Mouse (Mus musculus) kidney, postnatal 4 days (tissue): ENCODE data around the gene Sh3glb2.

Experiments
- DNase-seq, 2 experiments: peaks; one replicate each; pipeline ENCODE4 v3.0.0; 2021; ENCODE audit warnings: mixed read lengths in 2 of 2

The Sh3glb2 gene

DNA sequence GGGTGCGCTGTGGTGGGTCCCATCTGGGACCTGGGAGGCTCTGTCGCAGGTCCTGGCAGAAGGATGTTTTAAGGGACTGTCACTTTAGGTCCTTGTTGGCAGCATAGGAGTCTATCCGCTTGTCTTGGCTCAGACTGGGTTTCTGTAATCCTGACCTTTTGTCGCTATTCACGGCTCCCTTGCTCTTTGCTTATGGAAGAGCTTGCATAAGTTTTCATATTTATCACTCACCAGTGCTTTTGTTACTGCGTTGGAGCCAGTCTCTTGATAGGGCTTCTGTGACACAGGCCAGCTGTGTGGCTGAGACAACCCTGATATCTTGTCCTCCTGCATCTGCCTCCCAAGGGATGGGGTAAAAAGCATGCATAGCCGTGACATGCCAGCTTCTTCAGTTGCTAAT, 20.2 kb upstream of the Sh3glb2 start:
- DNase-seq = no peak

DNA sequence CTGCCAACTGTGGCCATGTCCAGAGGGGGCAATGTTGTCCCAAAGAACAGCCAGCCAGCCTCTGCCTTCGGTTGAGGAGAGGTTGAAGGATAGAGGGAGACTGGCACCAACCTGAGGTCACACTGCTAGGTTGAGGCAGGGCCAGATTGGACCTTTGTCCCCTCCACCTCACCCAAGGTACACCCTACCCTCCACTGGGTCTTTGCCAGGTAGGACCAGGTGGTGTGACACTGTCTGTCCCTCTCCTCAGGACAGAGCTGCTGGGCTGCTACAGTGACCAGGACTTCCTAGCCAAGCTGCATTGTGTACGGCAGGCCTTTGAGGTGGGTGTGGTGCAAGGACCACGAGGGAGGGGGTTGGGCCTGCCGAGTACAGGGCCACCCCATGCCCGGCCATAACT, 18.6 kb upstream of the Sh3glb2 start:
- no peak for DNase-seq

DNA sequence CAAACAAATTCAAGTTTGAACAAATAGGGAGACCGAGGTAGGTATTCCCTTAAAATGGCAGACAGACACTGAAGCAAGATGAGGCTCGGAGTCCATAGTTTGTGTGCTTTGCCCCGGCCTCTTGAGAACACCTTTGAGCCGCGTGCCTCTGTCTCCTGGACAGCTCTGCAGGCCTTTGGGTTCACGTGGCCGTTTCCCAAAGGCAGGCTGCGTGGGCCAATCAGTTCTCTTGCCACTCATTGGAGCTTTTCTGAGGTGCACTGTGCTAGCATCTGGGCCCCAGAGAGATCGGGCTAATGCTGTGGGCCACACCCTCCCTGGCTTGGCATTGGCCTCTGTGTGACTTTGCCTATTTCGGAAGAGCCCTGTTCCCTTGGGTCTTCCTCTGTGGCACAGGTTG, 16.8 kb upstream of the Sh3glb2 start:
- no peak for DNase-seq

DNA sequence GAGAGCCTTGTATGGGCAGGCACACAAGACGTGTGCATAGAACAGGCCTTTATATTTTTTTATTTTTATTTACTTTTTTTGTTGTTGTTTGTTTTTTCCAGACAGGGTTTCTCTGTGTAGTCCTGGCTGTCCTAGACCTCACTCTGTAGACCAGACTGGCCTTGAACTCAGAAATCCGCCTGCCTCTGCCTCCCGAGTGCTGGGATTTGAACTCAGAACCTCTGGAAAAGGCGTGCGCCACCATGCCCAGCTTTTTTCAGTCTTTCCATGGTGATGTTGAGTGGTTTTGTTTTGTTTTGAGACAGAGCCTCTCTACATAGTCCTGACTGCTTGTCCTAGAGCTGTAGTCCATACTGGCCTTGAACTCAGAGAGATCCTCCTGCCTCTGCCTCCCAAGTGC, 13.6 kb upstream of the Sh3glb2 start:
- no peak for DNase-seq

DNA sequence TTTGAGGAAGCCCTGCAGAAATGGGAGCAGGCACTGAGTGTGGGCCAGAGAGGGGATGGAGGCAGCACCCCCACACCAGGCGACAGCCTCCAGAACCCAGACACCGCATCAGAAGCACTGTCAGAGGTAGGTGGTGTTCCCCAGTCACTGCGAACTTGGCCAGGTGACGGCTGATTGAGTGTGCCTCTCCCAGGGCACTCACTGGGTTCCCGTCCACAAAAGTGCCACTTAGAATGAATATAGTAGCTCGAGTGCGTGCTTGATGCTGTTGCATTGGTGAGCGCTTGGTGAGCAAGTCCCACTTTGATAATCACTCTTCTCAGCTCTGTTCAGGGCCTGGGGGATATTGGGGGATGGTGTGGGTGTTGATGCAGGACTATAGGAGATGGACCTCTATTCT, 12.4 kb upstream of the Sh3glb2 start:
- no peak for DNase-seq

DNA sequence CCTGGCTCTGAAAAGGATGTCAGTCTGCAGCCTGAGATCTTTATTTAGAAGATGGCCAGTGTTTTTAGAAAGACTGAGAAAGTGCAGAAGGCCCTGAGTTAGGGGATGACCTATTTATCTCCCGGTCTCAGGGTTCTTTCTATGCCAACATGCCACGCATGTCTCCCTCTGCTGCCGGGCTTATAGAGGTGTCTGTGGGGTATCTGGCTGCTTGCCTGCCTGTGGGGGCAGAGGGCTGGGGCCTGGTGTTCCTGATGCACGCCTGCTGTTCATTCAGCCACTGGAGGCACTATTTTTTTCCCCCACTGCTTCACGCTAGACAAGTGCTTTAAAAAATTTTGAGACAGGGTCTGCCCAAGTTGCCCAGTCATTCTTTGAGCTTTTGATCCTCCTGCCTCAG, 7.1 kb upstream of the Sh3glb2 start:
- DNase-seq = peak in 1 of 2 experiments; percentile 38

DNA sequence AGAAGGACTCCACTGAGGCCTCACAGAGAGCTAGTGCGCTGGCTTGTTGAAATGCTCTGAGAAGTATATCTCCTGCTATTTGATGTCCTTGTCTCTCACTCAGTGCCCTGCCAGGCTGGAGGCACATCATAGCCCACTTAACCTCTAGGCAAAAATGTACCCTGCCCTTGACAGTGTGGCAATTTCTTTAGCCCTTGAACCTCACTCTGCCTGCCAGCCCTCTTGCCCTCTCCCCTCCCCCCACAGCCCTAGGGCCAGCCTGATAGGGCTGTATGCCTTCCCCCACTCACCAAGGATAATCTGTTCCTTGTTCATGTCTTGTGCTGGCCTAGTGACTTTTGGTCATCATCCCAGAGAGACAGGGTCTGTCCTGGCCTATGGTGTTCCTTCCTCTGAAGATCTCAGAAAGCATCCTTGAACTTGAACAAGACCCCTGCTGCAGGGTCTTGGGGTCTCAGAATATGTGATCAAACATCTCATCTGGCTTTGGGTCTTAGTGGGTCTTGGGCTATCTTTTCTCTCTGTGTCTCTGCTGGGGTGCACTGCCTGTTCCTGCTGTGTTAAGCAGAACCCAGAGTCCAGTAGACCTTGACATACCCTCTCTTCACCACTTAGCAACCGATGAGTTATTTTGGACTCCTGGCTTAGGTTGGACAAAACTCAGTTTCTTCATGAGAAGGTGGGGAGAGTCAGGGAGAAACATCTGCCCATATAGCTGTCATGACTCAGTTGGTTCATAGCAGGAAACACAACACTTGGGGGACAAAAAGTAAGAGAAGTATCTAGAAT, 6.3 kb upstream of the Sh3glb2 start:
- no peak for DNase-seq

DNA sequence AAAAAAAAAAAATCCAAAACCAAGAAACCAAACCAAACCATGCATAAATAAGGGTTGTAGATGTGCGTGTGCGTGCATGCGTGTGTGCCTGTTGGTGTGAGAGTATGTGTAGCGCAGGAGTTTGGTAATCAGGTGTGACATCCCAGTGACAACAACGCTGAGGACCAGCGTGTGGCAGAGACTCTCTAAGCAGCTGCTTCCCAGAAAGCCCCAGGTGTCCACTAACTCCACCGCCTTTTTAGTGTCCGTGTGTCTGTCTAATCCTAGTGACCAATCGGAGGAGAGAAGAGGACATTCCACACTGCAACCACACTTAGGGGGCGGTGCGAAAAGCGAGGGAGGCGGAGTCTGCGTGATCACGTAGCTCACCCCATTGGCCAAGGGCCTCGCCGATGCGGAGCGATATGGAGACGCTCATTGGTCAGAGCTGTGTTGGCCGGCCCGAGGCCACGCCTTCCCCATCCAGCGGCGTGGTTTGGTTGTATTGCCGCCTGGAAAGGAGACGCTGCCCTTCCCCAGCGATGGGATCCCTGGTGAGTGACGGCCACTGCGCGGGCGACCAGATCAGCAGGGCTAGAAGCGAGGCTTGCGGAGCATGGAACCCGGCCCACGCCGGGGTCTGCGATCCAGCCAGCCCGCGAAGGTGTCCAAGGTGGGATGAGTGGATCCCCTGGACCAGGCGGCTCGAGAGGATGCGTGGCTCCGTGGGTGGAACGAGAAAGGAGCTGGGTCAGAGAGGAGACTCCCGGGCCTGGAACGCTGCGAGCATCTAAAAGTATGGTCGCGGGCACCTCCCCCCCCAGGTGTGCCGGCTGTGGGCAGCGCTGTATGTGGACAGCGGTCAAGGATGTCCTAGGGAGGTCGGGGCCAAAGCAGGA, 4.9 kb upstream of the Sh3glb2 start, which contains the start of gene Miga2:
Gene Miga2 (plus strand): TSS at position 461 of the 878 bp plus-strand sequence.
- DNase-seq = peak; percentile 99

DNA sequence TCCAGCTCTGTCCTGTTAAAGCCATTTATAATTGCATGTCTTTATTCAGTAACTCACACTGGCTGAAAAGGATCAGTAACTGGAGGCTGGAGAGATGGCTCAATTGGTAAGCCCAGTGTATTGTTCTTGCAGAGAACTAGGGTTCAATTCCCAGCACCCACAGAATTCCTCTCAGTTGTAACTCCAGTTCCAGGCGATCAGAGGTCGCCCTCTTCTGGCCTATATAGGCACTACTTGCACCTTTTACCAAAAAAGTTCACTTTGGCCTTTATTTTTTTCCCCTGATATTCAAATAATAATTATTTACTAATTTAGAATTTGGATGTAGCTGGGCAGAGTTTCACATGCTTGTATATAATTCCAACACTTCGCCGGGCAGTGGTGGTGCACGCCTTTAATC, 3.7 kb upstream of the Sh3glb2 start:
- DNase-seq = no peak

DNA sequence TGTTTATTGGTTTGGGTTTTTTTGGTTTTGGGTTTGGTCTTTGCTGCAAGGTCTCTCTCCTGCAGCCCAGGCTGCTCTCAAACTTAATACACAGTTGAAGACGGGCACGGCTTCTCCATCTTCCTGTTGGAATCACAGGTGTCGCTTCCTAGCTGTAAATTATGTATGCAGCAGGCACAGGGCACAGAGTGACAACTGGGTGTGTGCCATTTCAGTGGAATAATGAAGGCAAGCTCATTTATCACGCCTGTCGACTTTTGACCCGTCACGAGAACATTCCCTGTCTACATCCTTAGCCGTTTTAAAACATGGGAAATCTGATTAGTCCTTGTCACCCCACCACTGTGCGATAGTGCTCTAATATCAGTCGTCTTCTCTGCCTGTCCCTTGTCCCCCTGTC, 1.5 kb upstream of the Sh3glb2 start:
- no peak for DNase-seq

DNA sequence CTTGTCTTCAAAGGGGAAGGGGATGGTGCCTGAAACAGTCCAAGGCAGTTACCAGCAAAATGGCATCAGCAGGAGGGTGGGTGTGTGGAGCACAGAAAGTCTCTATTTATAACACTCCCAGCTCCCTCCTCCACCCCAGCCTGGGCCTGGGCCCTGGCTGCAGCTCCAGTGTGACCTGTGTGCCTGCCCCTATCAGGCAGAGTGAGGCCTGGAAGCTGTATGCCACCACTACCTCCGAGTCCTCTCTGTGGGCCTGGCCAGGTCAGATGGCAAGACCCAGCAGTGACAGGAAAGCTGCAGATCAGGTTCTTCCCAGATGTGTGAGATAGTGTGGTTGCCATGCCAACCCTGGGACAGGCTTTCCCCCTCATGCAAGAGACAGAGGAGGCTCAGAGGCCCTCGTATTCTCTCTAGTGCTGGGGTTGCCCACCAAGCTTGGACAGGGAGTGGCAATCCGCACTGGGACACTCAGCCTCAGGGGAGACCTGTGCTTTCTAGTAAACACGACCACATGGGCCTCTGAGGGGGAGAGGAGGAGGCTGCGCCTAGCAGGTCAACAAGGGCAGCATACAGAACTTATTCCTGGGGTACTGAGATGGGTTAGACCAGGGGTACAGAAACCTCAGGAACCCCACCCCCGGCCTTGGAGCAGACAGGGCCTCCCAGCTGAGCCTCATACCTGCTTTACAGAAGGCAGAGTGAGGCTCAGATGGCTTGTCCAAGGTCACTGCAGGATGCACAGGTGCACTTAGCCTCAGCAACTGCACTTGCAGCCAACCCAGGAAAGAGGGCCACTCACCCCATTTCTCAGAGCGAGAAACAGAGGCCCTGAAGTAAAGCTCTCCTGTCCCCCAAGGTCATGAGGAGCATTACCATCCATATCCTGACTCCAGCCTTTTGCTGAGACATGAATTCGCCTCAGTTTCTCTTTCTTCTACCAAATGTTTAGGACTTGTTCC, 1.3 kb downstream of the Sh3glb2 start:
- DNase-seq = peak in 1 of 2 experiments; percentile 27

DNA sequence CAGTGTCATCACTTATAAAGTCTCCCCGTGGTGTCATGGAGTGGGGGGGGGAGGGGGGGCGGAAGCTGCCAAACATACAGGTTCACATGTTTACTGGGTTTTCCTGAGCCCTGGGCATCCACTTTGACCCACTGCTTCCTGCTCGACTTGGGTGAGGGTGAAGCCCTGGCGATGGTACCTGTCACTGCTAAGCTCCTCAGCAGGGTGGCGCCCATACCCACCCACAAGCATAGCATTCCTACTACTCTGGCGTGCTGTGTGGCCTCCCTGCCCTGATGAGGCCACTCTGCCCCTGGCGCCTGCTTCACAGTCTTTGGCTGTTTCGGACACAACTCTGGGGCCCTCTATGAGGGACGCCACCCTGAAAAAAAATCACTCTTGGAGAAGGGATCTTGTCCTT, 2.2 kb downstream of the Sh3glb2 start:
- no peak for DNase-seq

DNA sequence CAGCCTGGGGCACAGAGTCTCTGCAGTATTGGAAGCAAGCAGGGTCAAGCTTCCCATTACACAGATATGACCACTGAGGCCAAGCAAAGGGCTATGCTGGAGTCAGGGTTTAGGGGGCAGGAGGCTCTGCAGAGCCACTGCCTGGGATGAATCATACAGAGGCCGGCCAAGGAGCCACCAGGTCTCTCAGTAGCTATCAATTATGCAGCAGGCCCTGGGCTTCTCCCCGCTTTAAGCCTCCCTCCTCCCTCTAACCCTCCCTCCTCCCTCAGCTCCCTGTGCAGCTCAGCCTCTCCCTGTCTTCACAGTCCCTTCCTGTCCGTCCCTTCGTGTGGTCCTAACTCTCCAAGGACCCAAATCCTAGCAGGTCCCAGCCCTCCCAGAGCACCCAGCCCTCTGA, 2.9 kb downstream of the Sh3glb2 start:
- no peak for DNase-seq

DNA sequence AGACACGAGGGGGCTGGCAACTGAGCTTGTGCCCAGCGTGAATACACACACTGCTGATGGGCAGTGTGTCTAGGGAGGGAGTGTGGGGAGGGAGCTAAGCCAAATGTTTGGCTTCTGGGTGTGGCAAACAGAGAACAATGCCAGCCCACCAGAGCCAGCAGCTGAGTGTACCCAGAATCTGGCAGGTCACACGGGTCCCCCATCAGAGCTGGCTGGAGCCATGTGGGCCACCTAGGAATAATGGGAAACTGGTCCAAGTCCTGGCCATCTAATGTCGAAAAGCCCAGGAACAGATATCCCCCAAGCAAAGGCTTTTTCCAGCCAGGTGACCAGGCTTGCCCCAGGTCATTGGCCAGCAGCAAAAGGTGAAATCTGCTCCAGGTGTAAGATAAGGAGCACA, 3.3 kb downstream of the Sh3glb2 start:
- DNase-seq = no peak

DNA sequence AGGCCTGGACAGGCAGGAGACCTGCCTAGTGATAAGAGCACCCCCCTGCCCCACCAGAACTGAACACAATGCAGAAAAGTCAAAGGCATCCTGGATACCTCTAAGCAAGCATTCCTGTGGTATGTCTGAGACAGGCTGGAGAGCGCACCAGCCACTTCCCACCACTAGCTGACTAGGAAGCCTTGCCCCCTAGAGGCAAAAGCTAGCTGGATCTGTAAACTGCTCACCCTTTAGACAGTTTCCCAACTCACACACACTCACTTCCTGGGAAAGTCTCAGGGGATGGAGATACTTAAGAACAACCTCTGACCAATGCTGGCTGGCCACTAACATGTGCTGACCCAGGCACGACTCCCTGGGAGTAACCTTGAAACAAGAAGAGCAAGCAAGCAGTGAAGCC, 8.0 kb downstream of the Sh3glb2 start:
- DNase-seq = peak in 1 of 2 experiments; percentile 37

DNA sequence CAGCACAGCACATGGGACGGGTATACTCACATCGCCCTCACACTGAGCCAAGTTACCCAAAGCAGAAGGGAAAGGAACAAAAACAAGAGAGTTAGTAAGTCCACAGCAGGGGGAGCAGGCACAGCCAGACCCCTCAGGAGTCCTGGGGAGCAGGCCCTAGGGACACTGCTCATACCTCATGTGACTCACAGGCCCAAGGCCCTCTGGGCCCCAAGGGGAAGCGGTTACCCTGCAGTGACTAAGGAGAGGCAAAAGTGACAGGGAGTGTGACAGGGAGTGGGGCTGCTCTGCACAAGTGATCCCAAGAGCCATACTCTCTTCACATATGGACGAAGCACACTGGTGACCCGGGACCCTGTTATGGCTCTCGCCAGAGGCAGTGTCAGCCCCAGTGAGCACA, 9.9 kb downstream of the Sh3glb2 start:
- DNase-seq = no peak

DNA sequence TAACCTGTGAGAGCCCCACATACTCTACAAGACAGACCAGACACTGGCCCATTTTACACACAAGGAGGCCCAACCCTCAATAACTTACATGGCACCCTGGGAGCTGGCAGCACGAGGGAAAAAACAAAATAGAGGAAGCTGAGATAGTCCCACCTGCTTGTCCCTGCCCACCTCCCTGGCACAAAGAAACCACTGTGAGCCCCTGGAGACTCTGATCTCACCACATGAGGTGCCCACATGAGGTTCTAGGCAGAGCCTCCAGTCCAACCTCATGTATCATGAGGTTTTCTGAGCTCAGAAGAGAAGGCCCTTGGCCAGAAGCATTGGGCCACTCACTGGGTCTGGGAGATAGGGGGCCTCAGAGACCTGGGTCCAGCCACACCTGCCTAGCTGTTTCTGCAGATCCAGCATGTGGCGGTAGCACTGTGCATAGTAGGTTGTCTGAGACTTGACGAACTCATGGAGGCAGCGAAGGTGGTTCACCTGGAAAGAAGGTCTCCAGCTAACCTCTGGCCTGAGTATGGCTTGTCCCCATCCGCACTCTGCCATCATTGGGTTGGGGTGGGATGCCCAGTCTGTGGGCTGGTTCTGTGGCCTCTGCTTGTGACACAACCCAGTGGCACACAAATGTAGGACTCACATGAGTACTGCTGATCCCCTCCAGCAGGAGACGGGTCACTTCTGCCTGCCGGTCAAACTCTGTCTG, 13.0 kb downstream of the Sh3glb2 start:
- no peak for DNase-seq

DNA sequence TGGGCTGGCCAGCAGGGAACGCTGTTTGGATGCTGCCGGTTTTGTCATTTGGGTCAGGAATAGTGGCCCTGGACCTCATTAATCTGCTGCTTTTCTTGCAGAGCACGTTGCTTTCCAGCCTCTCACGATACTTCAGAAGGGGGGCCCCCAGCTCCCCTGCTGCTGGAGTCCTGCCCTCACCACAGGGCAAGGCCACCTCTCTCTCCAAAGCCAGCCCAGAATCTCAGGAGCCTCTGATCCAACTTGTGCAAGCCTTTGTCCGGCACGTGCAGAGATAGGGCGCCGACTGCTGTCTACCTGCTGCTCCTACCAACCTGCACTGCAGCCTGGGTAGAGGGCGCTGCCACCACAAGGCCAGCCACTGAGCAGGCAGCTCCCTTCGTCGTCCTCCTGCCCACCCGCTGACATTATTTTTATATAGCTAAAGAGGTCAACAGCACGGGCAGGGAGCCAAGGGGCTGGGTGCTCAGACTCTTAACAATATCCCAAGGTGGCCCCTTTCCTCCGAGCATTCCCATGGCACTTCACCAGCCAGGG, 15.5 kb downstream of the Sh3glb2 start:
- peak in 1 of 2 experiments; percentile 33 for DNase-seq

DNA sequence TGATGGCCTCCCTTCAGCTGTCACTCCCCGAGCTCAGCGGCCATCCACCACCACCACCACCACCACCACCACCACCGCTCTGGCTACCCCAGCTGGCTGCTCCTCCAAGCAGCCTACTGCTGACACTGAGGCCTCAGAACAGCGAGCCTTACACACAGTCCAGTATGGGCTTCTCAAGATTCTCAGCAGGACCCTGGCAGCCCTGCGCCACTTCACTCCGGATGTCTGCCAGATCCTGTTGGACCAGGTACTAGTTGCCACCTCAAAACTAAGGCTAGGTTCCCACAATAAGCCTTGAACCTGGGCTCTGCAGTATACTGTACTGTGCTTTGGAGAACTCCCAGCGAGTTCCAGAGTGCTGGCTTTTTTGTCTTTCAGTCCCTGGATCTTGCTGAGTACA, 16.6 kb downstream of the Sh3glb2 start:
- DNase-seq = no peak

DNA sequence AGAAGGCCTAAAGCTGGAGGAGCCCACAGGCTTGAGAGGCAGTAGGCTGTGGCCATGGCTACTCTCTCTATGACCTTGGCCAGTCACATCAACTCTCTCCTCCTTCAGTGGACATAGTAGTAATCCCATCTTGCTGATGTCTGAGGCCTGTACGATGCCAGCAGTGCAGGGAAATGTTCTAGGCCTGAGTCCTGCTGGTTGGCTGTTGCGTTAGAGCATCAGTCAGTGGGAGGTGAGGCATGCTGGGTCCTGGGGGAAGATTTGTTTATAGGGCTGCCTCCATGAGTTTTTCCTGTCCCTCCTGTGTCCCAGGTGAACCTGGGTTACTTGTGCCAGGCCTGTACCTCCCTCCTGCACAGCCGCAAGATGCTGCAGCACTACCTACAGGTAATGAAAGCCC, 17.1 kb downstream of the Sh3glb2 start:
- no peak for DNase-seq

DNA sequence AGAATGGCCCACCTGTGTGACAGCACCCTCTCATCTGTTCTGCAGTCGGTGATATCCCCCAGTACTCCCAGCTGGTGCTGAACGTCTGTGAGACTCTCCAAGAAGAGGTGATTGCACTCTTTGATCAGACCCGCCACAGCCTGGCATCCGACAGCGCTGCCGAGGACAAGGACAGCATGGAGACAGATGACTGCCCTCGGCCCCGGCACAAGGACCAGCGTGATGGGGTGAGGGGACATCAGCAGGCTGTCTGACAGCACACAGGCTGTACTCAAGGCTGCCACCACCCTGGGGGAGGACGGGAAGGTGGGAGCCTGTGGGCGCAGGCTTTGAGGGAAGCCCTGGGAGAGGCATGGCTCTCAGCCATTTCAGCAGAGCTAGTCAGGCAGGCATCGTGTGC, 22.0 kb downstream of the Sh3glb2 start:
- DNase-seq = no peak
